Mouse (Mus musculus) mature B cell (primary cell): ENCODE results near the gene Mprip.
"Not testable (repeated sequence)": the region's sequence is repeated elsewhere in the genome, so short reads cannot be mapped to it uniquely, and the experiment has no call there.

ENCODE experiments used
- in situ Hi-C: fragments of 300-500 bp; cut with MboI; formaldehyde crosslinking; loops from 2 replicates; pipeline ENCODE4 v1.14.3; 2019

The Mprip gene

GRCm38 (mm10) chr11:59661005-59661404 lies at the start of gene Mprip:
TSS of gene Mprip (plus strand) at chr11:59661305.
- in situ Hi-C loops, result no loop called here

GRCm38 (mm10) chr11:59611646-59612045 lies 49.5 kb upstream of the Mprip start:
- in situ Hi-C loops, result no loop called here

DNA sequence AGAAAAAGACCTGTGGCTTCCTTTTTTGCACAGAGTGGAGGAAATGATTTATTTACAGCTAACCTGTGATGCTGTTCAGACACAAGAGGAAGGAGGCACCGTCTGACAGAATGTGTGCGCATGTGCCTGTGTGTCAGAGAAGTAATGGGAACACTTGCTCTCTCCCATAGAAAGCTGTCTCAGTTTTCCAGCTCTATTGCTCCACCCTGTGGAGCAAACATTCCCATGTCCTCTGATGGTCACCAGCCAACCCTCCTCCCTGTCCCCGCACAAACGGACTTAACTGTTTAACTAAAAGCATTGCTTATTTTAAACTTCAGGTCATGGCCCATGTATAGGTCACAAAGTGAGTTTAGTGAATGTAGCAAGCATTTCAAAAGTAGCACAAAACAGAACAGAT lies 47.0 kb upstream of the Mprip start:
- in situ Hi-C loops, result no loop called here

- in situ Hi-C loops, result not testable (repeated sequence)
Observed at GRCm38 (mm10) chr11:59616986-59617385, 44.1 kb upstream of the Mprip start.

DNA sequence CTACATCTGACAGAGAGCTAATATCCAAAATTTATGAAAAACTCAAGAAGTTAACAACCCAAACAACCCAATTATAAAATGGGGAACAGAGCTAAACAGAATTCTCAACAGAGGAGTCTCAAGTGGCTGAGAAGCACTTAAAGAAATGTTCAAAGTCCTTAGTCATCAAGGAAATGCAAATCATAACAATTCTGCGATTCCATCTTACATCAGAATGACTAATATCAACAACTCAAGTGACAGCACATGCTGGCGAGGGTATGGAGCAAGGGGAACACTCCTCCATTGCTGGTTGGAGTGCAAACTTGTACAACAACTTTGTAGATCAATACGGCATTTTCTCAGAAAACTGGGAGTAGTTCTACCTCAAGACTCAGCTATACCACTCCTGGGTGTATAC lies 38.9 kb upstream of the Mprip start:
- in situ Hi-C loops, result no loop called here

- in situ Hi-C loops, result no loop called here
Observed at GRCm38 (mm10) chr11:59624017-59624630, 37.0 kb upstream of the Mprip start.

- in situ Hi-C loops, result loop anchor here (5.0 kb wide), 1 partner anchor 111 kb away; no protein-coding TSS in a partner anchor
Observed at GRCm38 (mm10) chr11:59626192-59626591, 34.9 kb upstream of the Mprip start.

GRCm38 (mm10) chr11:59628177-59628576 lies 32.9 kb upstream of the Mprip start:
- in situ Hi-C loops, result loop anchor here (5.0 kb wide), 1 partner anchor 109 kb away; no protein-coding TSS in a partner anchor

DNA sequence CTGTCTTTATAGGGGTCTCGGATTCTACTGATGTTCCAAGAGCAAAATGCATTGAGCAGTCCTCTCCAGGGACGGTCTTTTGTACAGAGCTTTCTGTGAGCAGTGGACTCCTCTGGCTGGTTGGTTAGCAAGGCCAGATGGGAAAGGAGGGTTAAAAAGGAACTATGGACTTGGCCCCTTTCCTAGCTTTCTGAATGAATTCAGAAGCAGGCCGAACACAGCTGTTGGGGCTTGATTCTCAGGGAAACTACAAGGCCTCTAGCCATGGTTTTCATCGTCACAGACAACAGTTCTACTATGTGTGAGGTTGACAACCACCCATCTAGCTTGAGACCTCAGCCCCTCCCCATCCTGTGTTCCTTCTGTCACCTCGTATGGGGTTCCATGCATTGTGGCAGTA lies 31.2 kb upstream of the Mprip start:
- in situ Hi-C loops, result loop anchor here (5.0 kb wide), 1 partner anchor 107 kb away; no protein-coding TSS in a partner anchor

GRCm38 (mm10) chr11:59631980-59632379 lies 29.1 kb upstream of the Mprip start:
- in situ Hi-C loops, result no loop called here

- in situ Hi-C loops, result no loop called here
Observed at GRCm38 (mm10) chr11:59633037-59633436, 28.1 kb upstream of the Mprip start.

- in situ Hi-C loops, result no loop called here
Observed at GRCm38 (mm10) chr11:59634001-59634660, 27.0 kb upstream of the Mprip start.

DNA sequence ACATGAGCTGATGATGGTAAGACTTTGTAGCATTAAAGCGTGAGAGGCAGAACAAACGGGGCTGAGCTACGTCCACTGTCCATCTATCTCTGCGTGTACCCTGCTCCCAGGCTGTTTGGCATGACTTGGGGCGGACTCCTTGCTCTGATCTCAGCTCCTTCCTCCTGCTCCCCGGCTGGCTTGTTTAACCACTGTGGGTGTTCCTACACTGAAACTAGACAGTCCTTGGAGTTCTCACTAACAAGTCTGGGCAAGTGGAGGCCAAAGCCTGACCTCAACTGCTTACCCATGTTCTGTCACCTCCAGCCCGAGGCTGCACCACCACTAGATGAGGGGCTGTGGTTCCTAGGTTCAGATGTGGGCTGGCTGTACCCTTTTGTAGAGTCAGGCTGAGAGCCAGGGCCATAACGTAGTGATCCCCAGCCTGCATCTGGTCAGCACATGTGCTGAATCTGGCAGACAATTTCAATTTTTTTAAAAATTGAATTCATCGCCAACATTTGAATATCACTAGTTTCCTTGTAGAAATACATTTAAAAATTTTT lies 25.8 kb upstream of the Mprip start:
- in situ Hi-C loops, result no loop called here

DNA sequence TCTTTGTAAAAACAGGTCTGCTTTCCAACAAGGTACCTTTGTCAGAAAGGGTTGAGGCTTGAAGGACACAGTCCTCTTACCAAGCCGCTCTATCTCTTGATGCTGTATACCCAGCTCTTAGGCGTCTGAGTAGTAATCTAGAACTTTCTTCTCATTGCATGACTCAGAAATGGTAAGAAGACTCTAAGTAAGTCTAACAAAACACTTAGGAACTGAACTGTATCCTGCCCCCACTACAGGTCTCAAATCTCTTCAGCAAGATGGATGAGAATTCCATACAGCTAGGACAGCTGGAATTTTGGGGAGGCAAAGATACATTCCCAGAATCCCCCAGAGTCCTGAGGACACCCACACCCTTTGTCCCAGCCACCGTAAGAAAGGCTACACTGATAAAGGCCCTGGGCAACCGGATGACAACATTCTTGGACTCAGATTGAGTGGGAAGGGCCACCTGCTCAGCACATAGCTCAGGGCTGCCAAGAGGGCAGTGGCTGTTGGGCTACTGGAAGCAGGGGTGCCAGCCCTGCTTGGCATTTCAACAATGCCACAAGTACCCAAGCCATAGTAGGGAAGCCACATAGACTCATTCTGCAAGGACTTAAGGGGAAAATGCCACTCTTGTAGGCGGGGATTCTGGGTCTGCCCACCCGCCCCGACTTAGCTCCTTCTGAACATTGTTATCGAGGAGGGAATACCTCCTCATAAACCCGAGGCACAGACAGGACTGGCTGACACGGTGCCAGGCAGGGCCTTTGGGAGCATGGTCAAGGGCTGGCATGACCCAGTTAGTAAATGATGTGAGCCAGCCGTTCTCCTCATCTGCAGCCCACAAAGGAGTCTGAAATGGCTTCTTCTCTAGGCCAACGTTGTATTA lies 25.0 kb upstream of the Mprip start:
- in situ Hi-C loops, result no loop called here

DNA sequence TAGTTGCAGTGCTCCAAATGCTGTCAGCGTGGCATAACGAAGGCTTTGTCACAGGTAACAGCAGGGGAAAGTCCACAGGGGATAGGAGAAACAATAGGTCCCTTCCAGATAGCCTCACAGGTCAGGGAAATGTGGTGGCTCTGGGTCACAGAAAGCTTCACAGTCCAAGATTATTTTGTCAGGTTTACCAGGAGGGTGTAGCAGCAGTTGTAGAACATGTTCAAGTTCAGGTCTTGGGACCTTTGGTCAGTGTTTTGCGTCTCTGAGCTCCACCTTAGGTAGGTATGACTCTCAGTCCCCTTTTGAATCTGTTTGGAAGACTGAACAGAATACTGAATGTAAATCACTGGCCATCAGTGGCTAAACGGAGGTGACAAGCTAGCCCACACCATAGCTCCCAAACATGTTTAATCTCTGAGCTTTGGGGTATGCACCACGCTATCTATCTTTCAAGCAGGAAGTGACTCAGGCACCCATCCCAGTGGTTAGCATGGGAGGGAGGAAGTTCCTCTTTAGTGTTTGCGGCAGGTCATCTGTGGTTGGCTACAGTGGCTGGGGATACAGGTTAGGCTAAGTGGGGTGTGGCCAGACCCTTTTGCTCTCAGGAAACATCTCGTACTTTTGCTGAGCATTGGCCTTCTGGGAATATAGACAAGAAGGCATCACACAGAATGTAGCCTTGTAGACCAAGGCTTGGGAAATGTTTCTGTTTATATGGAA lies 24.2 kb upstream of the Mprip start:
- in situ Hi-C loops, result no loop called here

DNA sequence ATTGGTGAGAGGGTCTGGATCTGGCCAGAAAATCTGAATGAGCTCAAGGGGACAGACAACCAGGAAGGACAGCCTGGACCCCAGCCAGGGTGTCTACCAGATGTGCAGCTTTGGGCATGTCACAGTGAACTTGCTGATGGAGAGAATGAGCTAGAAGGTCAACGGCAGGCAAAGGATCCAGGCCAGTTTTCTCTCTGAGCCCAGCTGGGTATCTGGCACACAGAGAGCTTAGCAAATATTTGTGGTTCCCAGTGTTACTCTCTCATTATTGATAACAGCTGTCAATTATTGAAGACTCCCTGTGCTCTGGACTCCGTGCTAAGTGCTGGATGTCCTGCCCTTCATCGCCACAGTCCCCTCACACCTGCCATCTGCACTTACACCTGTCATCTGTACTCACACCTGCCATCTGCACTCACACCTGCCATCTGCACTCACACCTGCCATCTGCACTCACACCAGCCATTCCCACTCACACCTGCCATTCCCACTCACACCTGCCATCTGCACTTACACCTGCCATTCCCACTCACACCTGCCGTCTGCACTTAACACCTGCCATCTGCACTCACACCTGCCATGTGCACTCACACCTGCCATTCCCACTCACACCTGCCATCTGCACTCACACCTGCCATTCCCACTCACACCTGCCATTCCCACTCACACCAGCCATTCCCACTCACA lies 21.0 kb upstream of the Mprip start:
- in situ Hi-C loops, result no loop called here

- in situ Hi-C loops, result no loop called here
Observed at GRCm38 (mm10) chr11:59641227-59641626, 19.9 kb upstream of the Mprip start.

- in situ Hi-C loops, result no loop called here
Observed at GRCm38 (mm10) chr11:59642420-59642819, 18.7 kb upstream of the Mprip start.

GRCm38 (mm10) chr11:59645036-59645435 lies 16.1 kb upstream of the Mprip start:
- in situ Hi-C loops, result no loop called here

DNA sequence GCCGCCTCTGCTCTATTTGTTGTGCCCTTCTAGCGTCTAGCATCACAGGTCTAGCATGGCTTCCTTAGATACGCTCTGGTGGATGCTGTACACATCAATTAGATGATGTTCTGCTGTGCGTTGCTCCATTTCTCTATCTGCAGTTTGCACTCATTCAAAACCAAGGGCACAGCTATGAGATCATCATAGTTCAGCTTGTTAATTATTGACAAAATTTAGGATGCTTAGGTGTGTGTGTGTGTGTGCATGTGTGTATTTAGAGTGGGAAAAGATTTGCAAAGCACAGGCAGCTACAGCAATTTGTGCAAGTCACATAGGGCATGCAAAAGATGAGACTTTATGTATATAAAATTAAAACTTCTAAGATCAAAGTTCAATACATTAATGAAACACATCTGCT lies 12.0 kb upstream of the Mprip start:
- in situ Hi-C loops, result no loop called here

DNA sequence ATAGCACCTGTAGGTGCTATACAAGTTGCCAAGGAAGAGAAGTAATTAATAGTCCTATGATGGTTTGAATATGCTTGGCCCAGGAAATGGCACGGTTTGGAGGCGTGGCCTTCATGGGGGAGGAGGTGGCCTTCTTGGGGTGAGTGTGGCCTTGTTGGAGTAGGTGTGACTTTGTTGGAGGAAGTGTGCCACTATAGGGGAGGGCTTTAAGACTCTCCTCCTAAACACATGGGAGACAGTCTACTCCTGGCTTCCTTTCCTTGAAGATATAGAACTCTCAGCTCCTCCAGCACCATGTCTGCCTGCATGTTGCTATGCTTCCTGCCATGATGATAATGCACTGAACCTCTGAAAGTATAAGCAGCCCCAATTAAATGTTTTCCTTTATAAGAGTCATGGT lies 8.1 kb upstream of the Mprip start:
- in situ Hi-C loops, result no loop called here
